Mouse (Mus musculus) heart, postnatal 0 days (tissue): Measurements from ENCODE around the gene Hmga1.

Source experiments
- CTCF ChIP-seq: IDR thresholded peaks from 2 replicates; pipeline ENCODE4 v1.5.1; 2016; ENCODE audit warnings: antibody characterized with exemption, control low read depth, low read depth
- EP300 ChIP-seq: IDR thresholded peaks from 2 replicates; pipeline ENCODE4 v1.6.1; 2016; ENCODE audit warnings: antibody characterized with exemption, low read depth

GRCm38 (mm10) chr17:27549234-27549633, 7.1 kb upstream of the Hmga1 start:
- TF ChIP-seq CTCF (no peak), EP300 (no peak)
